Mouse (Mus musculus) MEL (cell line): ENCODE data around the gene Ctsf. TPM values are rescaled to one million over a fixed set of nuclear protein-coding genes. Genes with fewer than 3 reads are reported as not detected.

ENCODE experiments used
- DNase-seq: peaks from one replicate; pipeline ENCODE4 v3.0.0; 2011; ENCODE audit warnings: low read depth, low spot score
- H3K27ac ChIP-seq: 2 replicates; pipeline ENCODE4 v1.5.1; 2012; ENCODE audit warnings: low read depth, mild to moderate bottlenecking, control low read depth, low read length, moderate library complexity; ENCODE audit not compliant: control insufficient read depth
- H3K27me3 ChIP-seq, 2 experiments: fragments of 150-350 bp in 1 of 2; sonication (generic) in 1 of 2; 2 replicates each; pipeline ENCODE4 v1.6.1; 2012; ENCODE audit warnings: low read length in 2 of 2, mild to moderate bottlenecking in 2 of 2, improper control_type of control experiment in 1 of 2, moderate library complexity in 1 of 2; ENCODE audit not compliant: insufficient read depth in 2 of 2, control insufficient read depth in 1 of 2
- H3K36me3 ChIP-seq, 2 experiments: 2 replicates each; pipeline ENCODE4 v1.6.1; 2012 to 2014; ENCODE audit warnings: low read length in 2 of 2, improper control_type of control experiment in 1 of 2, inconsistent platforms in 1 of 2, mild to moderate bottlenecking in 1 of 2; ENCODE audit not compliant: insufficient read depth in 2 of 2, control insufficient read depth in 1 of 2
- H3K4me1 ChIP-seq, 2 experiments: fragments of 150-350 bp in 1 of 2; sonication (generic) in 1 of 2; 2 replicates each; pipeline ENCODE4 v1.6.1; 2012; ENCODE audit warnings: low read length in 2 of 2, improper control_type of control experiment in 1 of 2, mild to moderate bottlenecking in 1 of 2; ENCODE audit not compliant: insufficient read depth in 2 of 2, control insufficient read depth in 1 of 2
- H3K4me3 ChIP-seq, 2 experiments: fragments of 150-350 bp in 1 of 2; sonication (generic) in 1 of 2; 2 replicates each; pipeline ENCODE4 v1.5.1; 2012; ENCODE audit warnings: low read depth in 2 of 2, low read length in 2 of 2, mild to moderate bottlenecking in 2 of 2, moderate library complexity in 2 of 2, control low read depth in 1 of 2, improper control_type of control experiment in 1 of 2; ENCODE audit not compliant: control insufficient read depth in 1 of 2, insufficient read depth in 1 of 2
- H3K79me2 ChIP-seq: 2 replicates; pipeline ENCODE4 v1.6.1; 2012; ENCODE audit warnings: mild to moderate bottlenecking, low read length, moderate library complexity; ENCODE audit not compliant: control insufficient read depth, poor library complexity, insufficient read depth
- H3K9ac ChIP-seq: 2 replicates; pipeline ENCODE4 v1.6.1; 2012; ENCODE audit warnings: low read depth, mild to moderate bottlenecking, control low read depth, low read length, moderate library complexity; ENCODE audit not compliant: control insufficient read depth, poor library complexity, severe bottlenecking
- H3K9me3 ChIP-seq: fragments of 150-350 bp; sonication (generic); replicated peaks from 2 replicates; pipeline ENCODE4 v1.6.1; 2012; ENCODE audit warnings: mild to moderate bottlenecking, low read length, improper control_type of control experiment, moderate library complexity; ENCODE audit not compliant: insufficient read depth
- BHLHE40 ChIP-seq: IDR thresholded peaks from 2 replicates; pipeline ENCODE4 v1.6.1; 2012; ENCODE audit warnings: low read depth, mild to moderate bottlenecking, inconsistent platforms, low read length, improper control_type of control experiment, borderline replicate concordance
- CHD1 ChIP-seq: IDR thresholded peaks from 2 replicates; pipeline ENCODE4 v1.6.1; 2012; ENCODE audit warnings: low read depth, mild to moderate bottlenecking, inconsistent platforms, low read length, improper control_type of control experiment
- CTCF ChIP-seq, 3 experiments: IDR thresholded peaks in 2 of 3; conservative IDR thresholded peaks in 1 of 3; 2 replicates each; pipeline ENCODE4 v1.5.1; 2011 to 2012; ENCODE audit warnings: low read length in 3 of 3, low read depth in 2 of 3, mild to moderate bottlenecking in 2 of 3, improper control_type of control experiment in 1 of 3, inconsistent platforms in 1 of 3, mixed read lengths in 1 of 3, moderate library complexity in 1 of 3; ENCODE audit not compliant: control insufficient read depth in 1 of 3, insufficient read depth in 1 of 3, poor library complexity in 1 of 3, severe bottlenecking in 1 of 3
- ETS1 ChIP-seq: IDR thresholded peaks from 2 replicates; pipeline ENCODE4 v1.6.1; 2012; ENCODE audit warnings: low read depth, mild to moderate bottlenecking, inconsistent platforms, low read length, improper control_type of control experiment, moderate library complexity
- GABPA ChIP-seq: IDR thresholded peaks from 2 replicates; pipeline ENCODE4 v1.6.1; 2012; ENCODE audit warnings: low read depth, mild to moderate bottlenecking, inconsistent platforms, low read length, improper control_type of control experiment, moderate library complexity
- HCFC1 ChIP-seq: IDR thresholded peaks from 2 replicates; pipeline ENCODE4 v1.6.1; 2012; ENCODE audit warnings: low read depth, mild to moderate bottlenecking, inconsistent platforms, low read length, improper control_type of control experiment, moderate library complexity
- JUND ChIP-seq: IDR thresholded peaks from 2 replicates; pipeline ENCODE4 v1.6.1; 2011; ENCODE audit warnings: low read depth, mild to moderate bottlenecking, improper control_type of control experiment, low read length
- KAT2A ChIP-seq: conservative IDR thresholded peaks from 2 replicates; pipeline ENCODE4 v1.6.1; 2012; ENCODE audit warnings: low read depth, low read length, improper control_type of control experiment, inconsistent platforms
- MAFK ChIP-seq: IDR thresholded peaks from 2 replicates; pipeline ENCODE4 v1.6.1; 2011; ENCODE audit warnings: low read depth, mild to moderate bottlenecking, low read length, improper control_type of control experiment, borderline replicate concordance
- MXI1 ChIP-seq: IDR thresholded peaks from 2 replicates; pipeline ENCODE4 v1.6.1; 2011; ENCODE audit warnings: mild to moderate bottlenecking, low read depth, low read length, improper control_type of control experiment
- MYC ChIP-seq: IDR thresholded peaks from 2 replicates; pipeline ENCODE4 v1.6.1; 2011; ENCODE audit warnings: low read depth, mild to moderate bottlenecking, low read length, improper control_type of control experiment, moderate library complexity
- NELFE ChIP-seq: IDR thresholded peaks from 2 replicates; pipeline ENCODE4 v1.6.1; 2011; ENCODE audit warnings: low read depth, low read length, improper control_type of control experiment
- NRF1 ChIP-seq: IDR thresholded peaks from 2 replicates; pipeline ENCODE4 v1.6.1; 2014; ENCODE audit warnings: low read depth, mild to moderate bottlenecking, inconsistent platforms, low read length, improper control_type of control experiment, moderate library complexity; ENCODE audit not compliant: poor library complexity, insufficient read depth, severe bottlenecking
- SMC3 ChIP-seq: IDR thresholded peaks from 2 replicates; pipeline ENCODE4 v1.6.1; 2011; ENCODE audit warnings: low read depth, low read length, improper control_type of control experiment
- TCF12 ChIP-seq: IDR thresholded peaks from 2 replicates; pipeline ENCODE4 v1.6.1; 2014; ENCODE audit warnings: low read depth, mild to moderate bottlenecking, inconsistent platforms, low read length, improper control_type of control experiment, moderate library complexity
- UBTF ChIP-seq: IDR thresholded peaks from 2 replicates; pipeline ENCODE4 v1.6.1; 2012; ENCODE audit warnings: low read depth, mild to moderate bottlenecking, inconsistent platforms, low read length, improper control_type of control experiment, moderate library complexity, borderline replicate concordance; ENCODE audit not compliant: insufficient read depth
- USF2 ChIP-seq, 2 experiments: IDR thresholded peaks; 2 replicates each; pipeline ENCODE4 v1.6.1; 2011 to 2012; ENCODE audit warnings: improper control_type of control experiment in 2 of 2, low read length in 2 of 2, borderline replicate concordance in 1 of 2, inconsistent platforms in 1 of 2, low read depth in 1 of 2, mild to moderate bottlenecking in 1 of 2; ENCODE audit not compliant: insufficient read depth in 1 of 2
- ZKSCAN1 ChIP-seq: IDR thresholded peaks from 2 replicates; pipeline ENCODE4 v1.6.1; 2012; ENCODE audit warnings: low read depth, mild to moderate bottlenecking, inconsistent platforms, low read length, improper control_type of control experiment, moderate library complexity
- polyA plus RNA-seq, 2 experiments: library from polyadenylated mRNA; stranded (reverse) in 1 of 2; unstranded in 1 of 2; fragments of >175 nt in 1 of 2; fragments of >200 nt in 1 of 2; gene quantifications; 2 replicates each; pipeline versions ENCODE4 v1.2.1 to v1.2.4; 2012; ENCODE audit warnings: low replicate concordance in 2 of 2, low read depth in 1 of 2; ENCODE audit not compliant: insufficient read length in 2 of 2, insufficient read depth in 1 of 2, missing spikeins in 1 of 2
- total RNA-seq: library from RNA; depleted of rRNA; stranded (reverse); fragments of 300-350 nt; gene quantifications from 2 replicates; pipeline ENCODE4 v1.2.3, GENCODE M21; 2012

The Ctsf gene
- total and polyA plus RNA-seq, 3 experiments: not detected

- Histone ChIP-seq H3K27me3 (no peaks in the 10 kb centered on the region), H3K79me2 (no peaks in the 10 kb centered on the region), H3K27ac (no peak overlapping the region), H3K4me1 (no peaks in the 10 kb centered on the region), H3K4me3 (no peak overlapping the region), H3K36me3 (peaks cover 0 to 2% of the 10 kb centered on the region in 2 experiments; a peak in 1 of 4 replicates), H3K9me3 (no peaks in the 10 kb centered on the region), H3K9ac (no peak overlapping the region)
- no peak for TF ChIP-seq SMC3
- no peak for TF ChIP-seq NELFE
- TF ChIP-seq MAFK: no peak
- no peak for TF ChIP-seq TCF12
- TF ChIP-seq JUND: no peak
- no peak for TF ChIP-seq KAT2A
- TF ChIP-seq GABPA: no peak
- TF ChIP-seq CTCF (IDR thresholded peaks at IDR 0.05 in 2 of 3, conservative IDR thresholded peaks at IDR 0.05 in 1 of 3; ENCODE audit: control insufficient read depth in 1 of 3, insufficient read depth in 1 of 3, low read depth in 2 of 3, low read length in 3 of 3, poor library complexity in 1 of 3, severe bottlenecking in 1 of 3): no peak
- TF ChIP-seq NRF1: no peak
- TF ChIP-seq USF2 (IDR thresholded peaks at IDR 0.05; ENCODE audit: borderline replicate concordance in 1 of 2, insufficient read depth in 1 of 2, low read depth in 1 of 2, low read length in 2 of 2): no peak
- no peak for TF ChIP-seq UBTF
- no peak for TF ChIP-seq MYC
- no peak for TF ChIP-seq BHLHE40
- TF ChIP-seq ETS1: no peak
- TF ChIP-seq ZKSCAN1: no peak
- no peak for DNase-seq
These were observed 26.4 kb upstream of the Ctsf start for GRCm38 (mm10) chr19:4828444-4829114.

- Histone ChIP-seq H3K27ac (no peak overlapping the region), H3K27me3 (no peaks in the 10 kb centered on the region), H3K9ac (no peak overlapping the region), H3K9me3 (no peaks in the 10 kb centered on the region), H3K36me3 (peaks cover 0 to 2% of the 10 kb centered on the region in 2 experiments; a peak in 1 of 4 replicates), H3K79me2 (no peaks in the 10 kb centered on the region), H3K4me1 (no peaks in the 10 kb centered on the region), H3K4me3 (no peak overlapping the region)
- TF ChIP-seq CHD1 (no peak), MXI1 (no peak), ZKSCAN1 (no peak), HCFC1 (no peak)
- DNase-seq: no peak
These were observed 25.8 kb upstream of the Ctsf start for GRCm38 (mm10) chr19:4829156-4829555.
